Mouse (Mus musculus) liver, embryonic 15.5 days (tissue): Measurements from ENCODE around the gene Tmem255a. TPM values are rescaled to one million over a fixed set of nuclear protein-coding genes. Genes with fewer than 3 reads are reported as not detected.
"Not testable (repeated sequence)": the region's sequence is repeated elsewhere in the genome, so short reads cannot be mapped to it uniquely, and the experiment has no call there.

Experiments
- ATAC-seq: fragments of 200-750 bp; cut with Nextera tagmentation; 2 replicates; pipeline ENCODE4 v1.8.0; 2017; ENCODE audit warnings: moderate number of reproducible peaks, mild to moderate bottlenecking, moderate library complexity; ENCODE audit not compliant: insufficient read depth
- H3K27ac ChIP-seq: fragments of 300-500 bp; sonication (generic); replicated peaks from 2 replicates; pipeline ENCODE4 v1.5.1; 2015; ENCODE audit warnings: mild to moderate bottlenecking, inconsistent platforms
- H3K27me3 ChIP-seq: fragments of 300-500 bp; sonication (generic); 2 replicates; pipeline ENCODE4 v1.6.1; 2015; ENCODE audit warnings: mild to moderate bottlenecking, inconsistent platforms
- H3K36me3 ChIP-seq: fragments of 300-500 bp; sonication (generic); replicated peaks from 2 replicates; pipeline ENCODE4 v1.6.1; 2015; ENCODE audit warnings: moderate library complexity, mild to moderate bottlenecking, inconsistent platforms
- H3K4me1 ChIP-seq: fragments of 300-500 bp; sonication (generic); replicated peaks from 2 replicates; pipeline ENCODE4 v1.6.1; 2015; ENCODE audit warnings: inconsistent platforms
- H3K4me2 ChIP-seq: fragments of 300-500 bp; sonication (generic); 2 replicates; pipeline ENCODE4 v1.6.1; 2015; ENCODE audit warnings: moderate library complexity, mild to moderate bottlenecking, inconsistent platforms
- H3K4me3 ChIP-seq: fragments of 300-500 bp; sonication (generic); replicated peaks from 2 replicates; pipeline ENCODE4 v1.5.1; 2015; ENCODE audit warnings: mild to moderate bottlenecking, inconsistent platforms
- H3K9ac ChIP-seq: fragments of 300-500 bp; sonication (generic); 2 replicates; pipeline ENCODE4 v1.6.1; 2015; ENCODE audit warnings: moderate library complexity, mild to moderate bottlenecking, inconsistent platforms
- H3K9me3 ChIP-seq: fragments of 300-500 bp; sonication (generic); replicated peaks from 2 replicates; pipeline ENCODE4 v1.6.1; 2016; ENCODE audit warnings: inconsistent platforms
- WGBS: fragments of 180-500 bp; shearing (Covaris S2); methylation state at CpG from one replicate; pipeline ENCODE4 v1.1.7; 2015; ENCODE audit warnings: mixed read lengths; ENCODE audit not compliant: insufficient replicate concordance; 5-methylcytosine and 5-hydroxymethylcytosine counted together
- polyA plus RNA-seq: library from polyadenylated mRNA; unstranded; fragments of >200 nt; fragmentation: Nextera tagmentation; extraction: Ambion mirVana; gene quantifications from 2 replicates; pipeline ENCODE4 v1.2.1, GENCODE M21; 2015

The Tmem255a gene
- polyA plus RNA-seq, 1 experiment from 2014 or later: 1.8 TPM

DNA sequence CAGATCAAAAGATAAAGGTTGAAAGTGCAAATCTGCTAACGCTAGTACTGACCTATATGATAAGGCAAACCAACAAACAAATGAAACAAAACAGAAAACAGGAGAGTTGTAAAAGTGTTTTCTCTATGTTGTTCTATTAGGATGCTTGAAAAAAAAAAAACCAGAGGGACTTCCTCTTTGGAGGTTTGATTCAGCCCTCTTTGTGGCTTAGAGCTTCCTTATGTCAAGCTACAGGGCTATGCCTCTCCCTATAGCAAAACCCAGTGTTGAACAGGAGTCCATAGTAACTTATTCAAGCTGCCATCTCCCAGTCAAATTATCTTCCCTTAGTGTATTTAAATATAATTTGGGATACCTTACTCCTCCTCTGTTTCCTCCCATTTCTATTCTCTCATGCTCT lies 44.8 kb downstream of the Tmem255a start:
- Histone ChIP-seq H3K27me3 (no peaks in the 10 kb centered on the region), H3K27ac (no peak overlapping the region), H3K9ac (no peak overlapping the region), H3K4me1 (no peaks in the 10 kb centered on the region), H3K4me3 (no peak overlapping the region), H3K4me2 (no peak overlapping the region), H3K9me3 (no peaks in the 10 kb centered on the region), H3K36me3 (no peaks in the 10 kb centered on the region)
- ATAC-seq: no peak
- WGBS: 42% methylated on average over 1 of the region's 1 CpGs

DNA sequence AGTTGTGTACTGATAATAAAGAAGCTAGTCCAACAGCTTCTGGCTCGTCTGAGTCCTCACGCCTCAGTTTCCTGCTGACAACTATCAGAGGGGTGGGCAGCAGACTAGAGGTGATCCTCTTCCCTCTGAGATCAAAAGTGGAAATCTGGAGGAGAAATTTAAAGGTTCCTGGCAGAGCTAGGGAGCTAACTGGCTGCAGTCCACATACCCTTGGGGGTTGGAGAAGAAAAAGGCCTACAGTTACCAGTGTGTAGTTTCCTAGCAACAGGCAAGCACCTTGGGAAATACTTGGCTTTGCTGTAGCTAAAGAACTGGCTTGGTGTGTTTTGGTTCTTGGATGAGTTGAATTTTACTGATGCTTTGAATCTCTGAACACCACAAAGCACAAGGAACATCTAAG lies 50.4 kb downstream of the Tmem255a start:
- WGBS: 41% methylated on average over 2 of the region's 2 CpGs
- no peaks in the 10 kb centered on the region for H3K36me3 ChIP-seq
- no peak overlapping the region for H3K4me3 ChIP-seq
- no peaks in the 10 kb centered on the region for H3K27me3 ChIP-seq
- no peaks in the 10 kb centered on the region for H3K4me1 ChIP-seq
- H3K4me2 ChIP-seq: no peak overlapping the region
- H3K9ac ChIP-seq: no peak overlapping the region
- H3K27ac ChIP-seq: no peak overlapping the region
- H3K9me3 ChIP-seq: no peaks in the 10 kb centered on the region
- ATAC-seq: no peak

DNA sequence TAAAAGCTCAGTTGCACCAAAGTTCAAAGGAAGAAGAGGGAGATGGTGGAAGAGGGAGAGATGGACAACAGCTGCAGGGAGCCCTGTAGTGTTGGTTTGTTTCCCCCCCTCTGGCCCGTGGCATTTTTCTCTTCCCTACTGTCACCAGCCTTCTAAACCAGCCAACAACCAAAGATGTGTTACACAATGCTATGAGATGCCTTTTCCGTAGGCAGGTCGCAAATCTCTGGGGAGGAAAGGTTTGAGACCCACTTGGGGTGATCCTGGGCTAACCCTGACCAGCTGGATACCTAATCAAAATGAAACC lies 61.8 kb downstream of the Tmem255a start:
- ATAC-seq: no peak
- Histone ChIP-seq H3K4me2 (peak overlapping the region; percentile 67), H3K4me1 (no peaks in the 10 kb centered on the region; the same call in 1 of the 2 replicates), H3K4me3 (peak overlapping the region; percentile 72), H3K9me3 (no peaks in the 10 kb centered on the region), H3K36me3 (0 out of 2 replicates have a peak, but pooled peaks cover 5% of the 10 kb centered on the region), H3K27me3 (no peaks in the 10 kb centered on the region), H3K9ac (peak overlapping the region; percentile 71), H3K27ac (no peak overlapping the region)
- 16% methylated on average over 3 of the region's 3 CpGs for WGBS

DNA sequence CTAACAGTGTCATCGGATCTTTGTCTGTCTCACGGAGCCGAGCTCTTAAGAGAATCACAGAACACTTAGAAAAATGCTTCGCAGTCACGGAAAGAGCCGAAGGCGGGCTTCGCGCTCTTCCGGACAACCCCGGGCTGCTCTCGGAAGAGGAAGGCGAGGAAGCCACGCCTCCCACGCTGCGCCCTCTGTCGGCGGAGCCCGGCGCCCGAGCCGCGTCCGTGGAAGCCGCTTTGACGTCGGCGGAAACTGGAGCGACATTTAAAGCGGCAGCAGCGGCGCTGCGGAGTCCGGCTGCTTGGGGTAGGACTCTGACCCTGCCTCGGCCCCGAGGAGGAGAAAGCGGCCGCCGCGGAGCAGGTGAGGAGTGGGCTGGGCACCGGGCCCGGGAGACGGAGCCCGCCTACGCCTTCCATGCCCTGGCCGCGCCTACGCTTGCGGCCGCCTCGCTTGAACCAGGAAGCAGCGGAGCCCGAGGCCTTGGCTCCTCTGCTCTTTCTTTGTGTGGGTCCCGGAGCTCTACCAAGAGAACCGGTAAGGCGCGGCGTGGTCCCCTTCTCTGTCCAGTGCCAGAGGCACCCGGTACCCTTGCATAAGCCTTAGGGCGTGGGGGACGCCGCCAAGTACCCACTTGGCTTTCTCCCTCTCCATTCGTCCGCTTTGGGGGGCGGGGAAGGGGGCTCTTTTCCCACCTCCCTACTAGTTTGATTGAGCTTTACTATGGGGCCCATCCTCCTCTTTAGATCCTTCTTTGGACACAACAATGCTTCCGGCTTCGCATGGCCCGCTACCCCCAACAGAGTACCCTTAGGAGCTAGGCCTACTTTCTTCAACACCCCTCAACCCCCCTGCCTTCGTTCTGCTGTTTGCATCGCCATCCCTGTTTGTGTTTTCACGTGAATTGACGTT lies 62.4 kb downstream of the Tmem255a start, which contains the start of gene Zbtb33:
TSS of gene Zbtb33 (plus strand) at position 242 of the 906 bp plus-strand sequence.
- peak; percentile 93 for ATAC-seq
- H3K36me3 ChIP-seq: 0 out of 2 replicates have a peak, but pooled peaks cover 5% of the 10 kb centered on the region
- H3K9ac ChIP-seq: peak within 1 kb of the TSS; percentile 71
- no peaks in the 10 kb centered on the region for H3K9me3 ChIP-seq
- peak within 1 kb of the TSS; percentile 72 for H3K4me3 ChIP-seq
- H3K27me3 ChIP-seq: no peaks in the 10 kb centered on the region
- WGBS: 17% methylated on average over 71 of the region's 72 CpGs
- H3K27ac ChIP-seq: peak within 1 kb of the TSS; percentile 76
- no peaks in the 10 kb centered on the region; the same call in 1 of the 2 replicates for H3K4me1 ChIP-seq
- H3K4me2 ChIP-seq: peak within 1 kb of the TSS; percentile 67

DNA sequence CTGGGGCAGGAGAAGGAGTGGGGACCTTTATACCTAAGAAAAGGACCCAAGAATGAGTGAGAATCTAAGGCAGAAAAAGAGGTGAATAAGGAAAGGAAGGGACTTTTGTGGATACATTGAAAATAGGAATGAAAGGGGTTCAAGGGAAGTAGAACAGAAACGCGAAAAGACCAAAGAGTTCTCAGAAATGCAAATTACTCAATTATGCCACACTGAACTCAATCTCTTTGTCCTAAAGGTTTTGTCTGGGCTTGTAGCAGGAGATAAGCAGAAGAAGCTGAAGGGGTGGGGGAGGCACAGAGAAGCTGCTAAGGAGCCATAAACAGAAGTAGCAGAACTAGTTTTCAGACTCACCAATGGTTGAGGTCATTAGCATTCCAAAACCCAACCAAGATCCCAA lies 66.7 kb downstream of the Tmem255a start:
- H3K4me3 ChIP-seq: no peak overlapping the region
- H3K9me3 ChIP-seq: no peaks in the 10 kb centered on the region
- H3K27ac ChIP-seq: no peak overlapping the region
- H3K27me3 ChIP-seq: peaks cover 8% of the 10 kb centered on the region; the same call in 1 of the 2 replicates
- ATAC-seq: no peak
- H3K4me2 ChIP-seq: no peak overlapping the region
- H3K36me3 ChIP-seq: no peaks in the 10 kb centered on the region
- no peak overlapping the region for H3K9ac ChIP-seq
- no peaks in the 10 kb centered on the region for H3K4me1 ChIP-seq
- WGBS: 18% methylated on average over 2 of the region's 2 CpGs

DNA sequence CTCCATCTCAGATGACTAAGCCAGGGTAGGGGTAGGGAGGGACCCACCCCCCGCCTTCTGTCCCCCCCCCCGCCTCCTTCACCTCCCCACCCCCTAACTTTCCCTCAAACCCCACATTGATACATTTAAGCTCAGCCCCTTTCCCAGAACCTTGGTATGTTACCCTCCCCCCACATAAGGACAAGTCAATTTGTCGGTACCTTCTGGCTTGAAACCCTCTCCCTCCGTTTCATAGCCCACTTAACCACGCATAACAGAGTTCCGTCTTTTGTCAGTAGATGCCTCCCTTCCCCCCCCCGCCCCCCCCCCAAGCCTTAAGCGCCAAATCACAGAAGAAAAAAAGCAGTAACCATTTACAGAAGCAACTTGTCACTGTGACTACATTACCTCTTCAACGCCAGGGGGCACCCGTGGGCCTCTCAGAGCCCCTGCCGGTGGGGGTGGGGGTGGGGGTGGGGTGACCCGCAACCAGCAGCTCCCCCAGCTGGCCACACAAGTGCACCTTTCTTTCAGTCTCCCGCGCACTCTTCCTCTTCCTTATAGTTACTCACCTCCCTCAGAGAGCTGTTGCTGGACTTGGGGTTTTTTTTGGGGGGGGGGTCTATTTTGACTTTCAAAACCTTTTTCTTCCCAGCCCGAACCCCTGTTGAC lies 70.5 kb downstream of the Tmem255a start:
- H3K36me3 ChIP-seq: no peaks in the 10 kb centered on the region
- H3K27me3 ChIP-seq: peaks cover 12% of the 10 kb centered on the region; the same call in 1 of the 2 replicates
- peak overlapping the region; percentile 65 for H3K4me2 ChIP-seq
- H3K4me1 ChIP-seq: no peaks in the 10 kb centered on the region
- H3K4me3 ChIP-seq: no peak overlapping the region
- 9% methylated on average over 11 of the region's 15 CpGs for WGBS
- H3K9ac ChIP-seq: no peak overlapping the region
- no peak for ATAC-seq
- H3K27ac ChIP-seq: no peak overlapping the region
- peaks cover 3% of the 10 kb centered on the region; the same call in 1 of the 2 replicates for H3K9me3 ChIP-seq

DNA sequence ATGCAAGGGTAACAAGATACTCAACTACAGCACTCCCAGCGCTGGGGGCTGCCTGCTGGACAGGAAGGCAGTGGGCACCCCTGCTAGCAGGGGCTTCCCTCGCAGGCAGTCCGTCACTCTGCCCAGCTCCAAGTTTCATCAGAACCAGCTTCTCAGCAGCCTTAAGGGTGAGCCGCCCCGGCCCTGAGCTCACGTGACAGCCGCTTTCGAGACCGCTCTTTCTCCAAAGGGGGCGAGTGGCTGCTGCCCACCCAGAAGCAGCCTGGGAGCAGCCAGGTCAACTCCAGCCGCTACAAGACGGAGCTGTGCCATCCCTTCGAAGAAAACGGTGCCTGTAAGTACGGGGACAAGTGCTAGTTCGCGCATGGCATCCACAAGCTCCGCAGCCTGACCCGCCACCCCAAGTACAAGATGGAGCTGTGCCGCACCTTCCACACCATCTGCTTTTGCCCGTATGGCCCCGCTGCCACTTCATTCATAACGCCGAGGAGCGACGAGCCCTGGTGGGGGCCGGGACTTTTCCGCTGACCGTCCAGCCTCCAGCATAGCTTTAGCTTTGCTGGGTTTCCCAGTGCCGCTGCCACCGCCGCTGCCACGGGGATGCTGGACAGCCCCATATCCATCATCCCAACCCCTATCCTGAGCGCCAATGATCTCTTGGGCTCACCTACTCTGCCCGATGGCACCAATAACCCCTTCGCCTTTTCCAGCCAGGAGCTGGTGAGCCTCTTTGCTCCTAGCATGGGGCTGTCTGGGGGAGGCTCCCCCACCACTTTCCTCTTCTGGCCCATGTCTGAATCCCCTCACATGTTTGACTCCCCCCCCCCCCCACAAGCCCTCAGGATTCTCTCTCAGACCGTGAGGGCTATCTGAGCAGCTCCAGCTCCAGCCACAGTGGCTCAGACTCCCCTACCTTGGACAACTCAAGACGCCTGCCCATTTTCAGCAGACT lies 71.3 kb downstream of the Tmem255a start:
- peak overlapping the region; percentile 39 for H3K4me3 ChIP-seq
- no peaks in the 10 kb centered on the region for H3K36me3 ChIP-seq
- no peak overlapping the region for H3K9ac ChIP-seq
- H3K27me3 ChIP-seq: peaks cover 12% of the 10 kb centered on the region; the same call in 1 of the 2 replicates
- H3K9me3 ChIP-seq: peaks cover 3% of the 10 kb centered on the region; the same call in 1 of the 2 replicates
- WGBS: 25% methylated on average over 38 of the region's 38 CpGs
- peak overlapping the region; percentile 65 for H3K4me2 ChIP-seq
- ATAC-seq: peak; percentile 18; the same call in 1 of the 2 replicates
- H3K4me1 ChIP-seq: no peaks in the 10 kb centered on the region
- H3K27ac ChIP-seq: no peak overlapping the region

DNA sequence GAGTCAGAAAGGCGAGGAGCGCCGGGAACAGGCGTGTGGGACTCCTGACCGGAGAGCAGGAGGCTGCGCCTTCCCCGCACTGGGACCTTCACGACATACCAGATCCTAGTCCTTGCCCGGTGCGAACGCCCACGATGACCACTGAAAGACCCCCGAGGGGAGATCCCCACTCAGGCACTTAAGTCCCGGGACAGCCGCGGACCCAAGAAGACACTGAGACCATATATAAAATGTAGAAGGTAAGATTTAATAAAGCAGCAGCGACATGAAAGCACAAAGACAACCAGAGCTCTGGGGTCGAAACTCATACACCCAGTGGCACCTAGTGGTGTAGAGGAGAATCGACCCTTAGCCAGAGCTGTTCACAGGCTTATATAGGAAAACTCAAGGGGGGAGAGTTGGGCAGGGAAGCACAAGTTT lies 72.3 kb downstream of the Tmem255a start:
- H3K4me3 ChIP-seq, ATAC-seq, H3K9me3 ChIP-seq, H3K27ac ChIP-seq, H3K4me1 ChIP-seq, H3K9ac ChIP-seq, H3K36me3 ChIP-seq: not testable (repeated sequence)
- H3K27me3 ChIP-seq: peaks cover 12% of the 10 kb centered on the region; the same call in 1 of the 2 replicates
- WGBS: 30% methylated on average over 19 of the region's 19 CpGs
- H3K4me2 ChIP-seq: peak overlapping the region; percentile 25

DNA sequence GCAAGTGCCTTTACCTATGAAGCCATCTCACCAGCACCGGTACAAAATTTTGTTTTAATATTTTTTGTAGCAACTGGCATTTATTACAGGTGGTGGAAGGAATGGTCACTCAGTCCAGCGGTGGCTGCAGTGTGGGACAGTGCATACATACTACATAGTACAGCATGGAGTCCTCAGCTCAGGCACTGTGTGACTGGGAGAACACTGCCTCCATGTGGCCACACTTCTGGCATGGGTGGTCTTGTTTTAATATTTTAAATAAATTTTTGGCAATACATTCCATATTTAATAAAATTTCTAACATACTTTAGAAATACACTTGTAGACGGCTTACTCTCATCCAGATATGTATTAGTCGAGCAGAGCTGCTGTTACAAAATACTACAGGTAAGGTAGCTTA lies 85.6 kb downstream of the Tmem255a start:
- Histone ChIP-seq H3K9me3 (no peaks in the 10 kb centered on the region), H3K27me3 (no peaks in the 10 kb centered on the region), H3K4me3 (no peak overlapping the region), H3K4me1 (no peaks in the 10 kb centered on the region), H3K36me3 (no peaks in the 10 kb centered on the region), H3K9ac (no peak overlapping the region), H3K27ac (no peak overlapping the region), H3K4me2 (no peak overlapping the region)
- ATAC-seq: no peak
- 59% methylated on average over 4 of the region's 4 CpGs for WGBS

DNA sequence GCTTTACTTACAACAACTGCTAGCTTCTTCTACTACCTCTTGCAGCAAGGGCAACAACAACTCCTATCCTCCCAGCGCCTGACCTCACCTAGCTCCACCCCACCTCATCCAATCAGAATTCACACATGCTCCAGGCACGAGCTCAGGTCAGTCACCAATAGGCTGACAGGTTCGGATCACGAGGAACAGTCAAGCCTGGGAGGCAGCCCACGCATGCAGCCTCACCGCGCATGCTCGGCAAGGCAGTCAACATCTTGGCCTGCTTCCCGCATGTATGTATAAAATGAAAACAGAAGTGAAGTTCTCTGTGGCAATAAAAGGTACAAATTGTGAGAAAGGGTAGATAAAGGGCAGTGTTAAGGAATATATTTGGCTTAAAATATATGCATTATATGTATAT lies 86.2 kb downstream of the Tmem255a start:
- ATAC-seq: no peak
- no peaks in the 10 kb centered on the region for H3K36me3 ChIP-seq
- no peaks in the 10 kb centered on the region for H3K9me3 ChIP-seq
- no peaks in the 10 kb centered on the region for H3K27me3 ChIP-seq
- no peaks in the 10 kb centered on the region for H3K4me1 ChIP-seq
- H3K27ac ChIP-seq: no peak overlapping the region
- H3K4me2 ChIP-seq: no peak overlapping the region
- H3K9ac ChIP-seq: no peak overlapping the region
- WGBS: 73% methylated on average over 9 of the region's 9 CpGs
- H3K4me3 ChIP-seq: no peak overlapping the region
